Mouse (Mus musculus): ENCODE data around the gene Gm8906. TPM values are rescaled to one million over a fixed set of nuclear protein-coding genes. Genes with fewer than 3 reads are reported as not detected.

Gene Gm8906
- not detected for polyA plus RNA-seq (2015; fragmentation: Illumina TruSeq; extraction: RNeasy Lipid Tissue Mini Kit (QIAGEN cat#74804); ENCODE audit: insufficient read depth, low replicate concordance)

GRCm38 (mm10) chr5:11502385-11502784 is at the start of gene Gm8906:
TSS of gene Gm8906 (plus strand) at chr5:11502685.

Other genes with a start within 250 kb of the Gm8906 start
- gene Gm8890, start 246.7 kb upstream of the Gm8906 start, polyA plus RNA-seq (2015; fragmentation: Illumina TruSeq; extraction: RNeasy Lipid Tissue Mini Kit (QIAGEN cat#74804); ENCODE audit: insufficient read depth, low replicate concordance): not detected
- gene Speer1, start 161.2 kb upstream of the Gm8906 start, polyA plus RNA-seq (2015; fragmentation: Illumina TruSeq; extraction: RNeasy Lipid Tissue Mini Kit (QIAGEN cat#74804); ENCODE audit: insufficient read depth, low replicate concordance): not detected
- not detected for gene Gm8897, start 86.3 kb upstream of the Gm8906 start, polyA plus RNA-seq (2015; fragmentation: Illumina TruSeq; extraction: RNeasy Lipid Tissue Mini Kit (QIAGEN cat#74804); ENCODE audit: insufficient read depth, low replicate concordance)
- not detected for gene Gm6460, start 92.2 kb downstream of the Gm8906 start, polyA plus RNA-seq (2015; fragmentation: Illumina TruSeq; extraction: RNeasy Lipid Tissue Mini Kit (QIAGEN cat#74804); ENCODE audit: insufficient read depth, low replicate concordance)
- gene Gm8922, start 179.3 kb downstream of the Gm8906 start, polyA plus RNA-seq (2015; fragmentation: Illumina TruSeq; extraction: RNeasy Lipid Tissue Mini Kit (QIAGEN cat#74804); ENCODE audit: insufficient read depth, low replicate concordance): not detected